Comparison of ENCODE assay signal across 22 mouse cellular contexts in genomic region chr8:103940958-103941532, GRCm38 (mm10).
DNase-seq lines count a peak whose midpoint lies in the region.
"Had no signal": no experiment of that assay in that cellular context is flagged by ENCODE, and none has a peak within 500 bp of the region (broad histone marks: within the 10 kb centered on the region; RNA-seq: fewer than 3 reads in every experiment).

No protein-coding gene starts in this region.

- no peaks in the 10 kb centered on the region for H3K9me3 ChIP-seq in heart, embryonic 10.5 days
- H3K9me3 ChIP-seq: forebrain, embryonic 13.5 days; neural tube, embryonic 13.5 days; stomach, embryonic 15.5 days had no signal

- H3K36me3 ChIP-seq in heart, embryonic 10.5 days = no peaks in the 10 kb centered on the region
- H3K36me3 ChIP-seq: heart, embryonic 13.5 days; hindbrain, embryonic 10.5 days; liver, embryonic 12.5 days; midbrain, embryonic 10.5 days; neural tube, embryonic 13.5 days; stomach, embryonic 15.5 days had no signal

- no peak overlapping the region for H3K27ac ChIP-seq in heart, embryonic 10.5 days
- H3K27ac ChIP-seq: forebrain, embryonic 13.5 days; heart, embryonic 13.5 days; hindbrain, embryonic 10.5 days; liver, embryonic 12.5 days; midbrain, embryonic 10.5 days; neural tube, embryonic 13.5 days; stomach, embryonic 15.5 days had no signal

- intact Hi-C loops in heart, postnatal 14 days (cut with DNase I) = no loop called here
- intact Hi-C loops in left cerebral cortex, postnatal 36 days (cut with DNase I) = no loop called here

- H3K4me3 ChIP-seq in heart, embryonic 10.5 days = no peak overlapping the region
- H3K4me3 ChIP-seq: forebrain, embryonic 13.5 days; heart, embryonic 13.5 days; hindbrain, embryonic 10.5 days; liver, embryonic 12.5 days; midbrain, embryonic 10.5 days; neural tube, embryonic 13.5 days; stomach, embryonic 15.5 days had no signal

- 0 out of 2 replicates have a peak, but pooled peaks cover 7% of the 10 kb centered on the region for H3K4me1 ChIP-seq in heart, embryonic 10.5 days
- H3K4me1 ChIP-seq: liver, embryonic 12.5 days; midbrain, embryonic 10.5 days; stomach, embryonic 15.5 days had no signal

- WGBS in heart, embryonic 10.5 days = 79% methylated on average over 6 of the region's 6 CpGs

- peak; percentile 39 for DNase-seq in heart, embryonic 10.5 days (ENCODE audit: low spot score)
- no peak for DNase-seq in heart, postnatal 14 days
- DNase-seq in brain, adult 2 months (ENCODE audit: low read depth, low spot score) = peak; percentile 85
- DNase-seq in frontal cortex, postnatal 36 days (ENCODE audit: low spot score in 2 of 2) = peak; percentile 38 to 71
- peak; percentile 39 to 49 for DNase-seq in left cerebral cortex, postnatal 36 days (ENCODE audit: low spot score in 2 of 2)
- DNase-seq in spleen, adult 12 weeks (ENCODE audit: low spot score) = no peak
- no peak for DNase-seq in cerebellum, adult 8-10 months
- DNase-seq in adrenal gland, adult (ENCODE audit: inconsistent age in 2 of 2, low spot score in 1 of 2) = no peak
- DNase-seq: cerebellum, postnatal 10 days; gastrocnemius, postnatal 14 days; kidney, adult 8-10 months; kidney, postnatal 36 days; lung, embryonic 14.5 days; lung, postnatal 4 days; spleen, adult 18-20 months had no signal

- H3K27me3 ChIP-seq in heart, embryonic 10.5 days (ENCODE audit: insufficient read depth, poor library complexity, severe bottlenecking) = no peaks in the 10 kb centered on the region
- H3K27me3 ChIP-seq: forebrain, embryonic 13.5 days; heart, embryonic 13.5 days; liver, embryonic 12.5 days; neural tube, embryonic 13.5 days; stomach, embryonic 15.5 days had no signal

Comparison
In these comparisons a context has a peak if more than half of its experiments do, and no peak if none do; other contexts are left out.
1. DNase-seq: peak in heart, embryonic 10.5 days (single experiment), brain, adult 2 months (single experiment), frontal cortex, postnatal 36 days (2 of 2) and left cerebral cortex, postnatal 36 days (2 of 2); none in heart, postnatal 14 days (0 of 2), spleen, adult 12 weeks (single experiment), cerebellum, adult 8-10 months (single experiment) and adrenal gland, adult (0 of 2).